Mouse (Mus musculus): Measurements from ENCODE around the gene Ugt1a6b. TPM values are rescaled to one million over a fixed set of nuclear protein-coding genes. Genes with fewer than 3 reads are reported as not detected.
"Not testable (repeated sequence)": the region's sequence is repeated elsewhere in the genome, so short reads cannot be mapped to it uniquely, and the experiment has no call there.

Ugt1a6b gene
- polyA plus RNA-seq, 1 experiment from 2014 or later = 0.13 TPM

GRCm38 (mm10) chr1:88145278-88145677 lies 42.2 kb downstream of the Ugt1a6b start:
- not testable (repeated sequence) for H3K4me2 ChIP-seq (ENCODE audit: low read length); ATAC-seq (ENCODE audit: low FRiP score, low TSS enrichment); H3K9me3 ChIP-seq (ENCODE audit: control insufficient read depth, low read length); H3K27ac ChIP-seq (replicated peaks; ENCODE audit: low read depth, low read length); H3K9ac ChIP-seq (replicated peaks; ENCODE audit: low read length); H3K4me3 ChIP-seq (replicated peaks; ENCODE audit: low read depth, low read length); H3K36me3 ChIP-seq (ENCODE audit: control insufficient read depth, insufficient read depth, low read length); H3K4me1 ChIP-seq (ENCODE audit: control insufficient read depth, insufficient read depth, low read length); H3K27me3 ChIP-seq (ENCODE audit: control insufficient read depth, insufficient read depth, low read length)
- WGBS = 71% methylated on average over 2 of the region's 2 CpGs
- DNase-seq = peak; percentile 31

DNA sequence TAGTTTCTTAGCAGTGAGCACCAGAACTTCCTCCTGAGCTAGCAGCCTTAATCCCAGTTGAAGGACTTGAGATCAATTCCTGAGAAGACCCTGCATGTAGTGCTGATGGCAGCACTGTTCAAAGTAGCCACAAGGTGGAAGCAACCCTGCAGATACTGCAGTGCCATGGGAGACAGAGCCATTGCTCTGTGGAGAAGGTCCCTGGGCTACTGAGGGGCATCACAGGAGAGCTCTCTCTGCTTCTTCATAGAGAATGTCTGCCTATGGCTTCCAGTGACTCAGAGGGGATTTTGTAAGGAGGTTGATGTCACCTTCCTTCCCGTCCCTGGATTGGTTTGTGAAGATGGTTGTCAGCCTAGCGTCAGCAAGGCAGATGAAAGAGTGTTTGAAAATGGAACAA lies 47.1 kb downstream of the Ugt1a6b start:
- H3K4me2 ChIP-seq (ENCODE audit: low read length); H3K27ac ChIP-seq (replicated peaks; ENCODE audit: low read depth, low read length); ATAC-seq (ENCODE audit: low FRiP score, low TSS enrichment); H3K4me1 ChIP-seq (ENCODE audit: control insufficient read depth, insufficient read depth, low read length); H3K27me3 ChIP-seq (ENCODE audit: control insufficient read depth, insufficient read depth, low read length); H3K36me3 ChIP-seq (ENCODE audit: control insufficient read depth, insufficient read depth, low read length); DNase-seq; H3K9ac ChIP-seq (replicated peaks; ENCODE audit: low read length); H3K4me3 ChIP-seq (replicated peaks; ENCODE audit: low read depth, low read length); H3K9me3 ChIP-seq (ENCODE audit: control insufficient read depth, low read length): not testable (repeated sequence)
- WGBS = 65% methylated on average over 2 of the region's 2 CpGs

DNA sequence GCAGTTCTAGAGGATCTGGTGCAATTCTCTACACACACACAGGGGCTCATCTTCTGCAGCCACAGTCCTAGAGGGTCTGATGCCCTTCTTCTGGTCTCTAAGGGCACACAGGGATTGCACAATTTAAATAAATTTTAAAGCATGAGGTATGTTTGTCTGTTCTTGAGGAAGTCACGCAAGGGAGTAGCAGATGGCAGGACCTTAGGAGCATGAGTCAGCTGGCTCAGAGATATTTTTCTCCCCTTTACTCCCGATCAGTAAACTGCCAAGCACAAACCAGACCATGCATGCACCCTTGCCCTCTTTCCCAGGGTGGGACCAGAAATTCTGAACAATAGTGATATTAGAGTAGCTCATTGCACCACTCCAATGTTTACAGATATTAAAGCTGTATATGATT lies 55.4 kb downstream of the Ugt1a6b start:
- H3K27me3 ChIP-seq (ENCODE audit: control insufficient read depth, insufficient read depth, low read length) = no peaks in the 10 kb centered on the region
- no peaks in the 10 kb centered on the region for H3K36me3 ChIP-seq (ENCODE audit: control insufficient read depth, insufficient read depth, low read length)
- no peak overlapping the region for H3K4me3 ChIP-seq (replicated peaks; ENCODE audit: low read depth, low read length)
- no peak overlapping the region for H3K27ac ChIP-seq (replicated peaks; ENCODE audit: low read depth, low read length)
- 91% methylated on average over 2 of the region's 2 CpGs for WGBS
- H3K4me1 ChIP-seq (ENCODE audit: control insufficient read depth, insufficient read depth, low read length) = no peaks in the 10 kb centered on the region
- H3K4me2 ChIP-seq (ENCODE audit: low read length) = no peak overlapping the region
- ATAC-seq (ENCODE audit: low FRiP score, low TSS enrichment) = no peak
- H3K9ac ChIP-seq (replicated peaks; ENCODE audit: low read length) = no peak overlapping the region
- no peak for DNase-seq
- H3K9me3 ChIP-seq (ENCODE audit: control insufficient read depth, low read length) = no peaks in the 10 kb centered on the region

DNA sequence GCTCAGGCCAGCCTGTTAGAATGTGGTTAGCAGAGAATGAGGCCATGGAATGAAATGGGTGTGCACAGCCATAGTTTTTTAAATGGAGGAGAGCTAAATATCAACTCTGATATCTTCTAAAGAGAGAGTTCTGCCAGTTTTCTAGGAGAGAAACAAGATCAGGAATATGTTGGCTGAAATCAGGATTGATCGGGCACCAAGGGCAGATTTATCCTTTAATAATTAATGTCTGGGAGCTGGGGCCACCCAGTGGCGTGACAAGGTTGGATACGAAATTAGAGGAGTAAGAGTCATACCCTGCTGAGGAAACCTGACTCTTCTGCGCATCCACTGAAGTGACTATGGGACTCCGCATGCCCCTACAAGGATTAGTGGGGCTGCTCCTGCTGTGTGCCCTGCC lies 62.7 kb downstream of the Ugt1a6b start, which contains the start of gene Ugt1a5:
Ugt1a5 (plus strand) TSS at position 302 of the 400 bp plus-strand sequence.
- Histone ChIP-seq H3K9me3 (ENCODE audit: control insufficient read depth, low read length) (no peaks in the 10 kb centered on the region), H3K27me3 (ENCODE audit: control insufficient read depth, insufficient read depth, low read length) (no peaks in the 10 kb centered on the region), H3K4me1 (ENCODE audit: control insufficient read depth, insufficient read depth, low read length) (no peaks in the 10 kb centered on the region), H3K9ac (replicated peaks; ENCODE audit: low read length) (no peak within 1 kb of the TSS), H3K36me3 (ENCODE audit: control insufficient read depth, insufficient read depth, low read length) (no peaks in the 10 kb centered on the region), H3K4me2 (ENCODE audit: low read length) (no peak within 1 kb of the TSS), H3K27ac (replicated peaks; ENCODE audit: low read depth, low read length) (no peak within 1 kb of the TSS), H3K4me3 (replicated peaks; ENCODE audit: low read depth, low read length) (no peak within 1 kb of the TSS)
- ATAC-seq (ENCODE audit: low FRiP score, low TSS enrichment) (no peak), DNase-seq (no peak)
- 78% methylated on average over 5 of the region's 5 CpGs for WGBS

DNA sequence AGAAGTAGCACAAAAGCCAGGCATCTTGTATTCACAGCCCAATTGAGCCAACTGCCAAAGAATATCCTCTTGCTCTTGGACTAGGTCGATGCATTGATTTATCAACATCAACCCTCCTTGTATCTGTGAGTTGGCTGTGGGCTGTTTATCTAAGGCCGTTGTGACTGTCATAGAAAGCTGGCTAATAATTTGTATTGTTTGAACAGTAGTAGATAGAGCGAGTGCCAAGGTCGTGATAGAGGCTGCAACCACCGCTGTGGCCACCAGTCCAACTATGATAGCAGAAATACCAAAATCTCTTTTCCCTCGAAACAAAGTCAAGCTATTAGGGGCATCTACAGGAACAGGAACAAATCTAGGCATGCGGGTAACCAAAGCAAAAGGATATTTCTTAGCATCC lies 69.1 kb downstream of the Ugt1a6b start:
- H3K4me3 ChIP-seq (replicated peaks; ENCODE audit: low read depth, low read length); H3K36me3 ChIP-seq (ENCODE audit: control insufficient read depth, insufficient read depth, low read length); H3K4me2 ChIP-seq (ENCODE audit: low read length); H3K9ac ChIP-seq (replicated peaks; ENCODE audit: low read length); H3K27me3 ChIP-seq (ENCODE audit: control insufficient read depth, insufficient read depth, low read length); ATAC-seq (ENCODE audit: low FRiP score, low TSS enrichment); DNase-seq; H3K4me1 ChIP-seq (ENCODE audit: control insufficient read depth, insufficient read depth, low read length); H3K27ac ChIP-seq (replicated peaks; ENCODE audit: low read depth, low read length); H3K9me3 ChIP-seq (ENCODE audit: control insufficient read depth, low read length): not testable (repeated sequence)
- 91% methylated on average over 5 of the region's 7 CpGs for WGBS

GRCm38 (mm10) chr1:88179657-88180056 lies 76.6 kb downstream of the Ugt1a6b start:
- Histone ChIP-seq H3K36me3 (ENCODE audit: control insufficient read depth, insufficient read depth, low read length) (no peaks in the 10 kb centered on the region), H3K4me3 (replicated peaks; ENCODE audit: low read depth, low read length) (no peak overlapping the region), H3K4me2 (ENCODE audit: low read length) (no peak overlapping the region), H3K4me1 (ENCODE audit: control insufficient read depth, insufficient read depth, low read length) (no peaks in the 10 kb centered on the region), H3K27ac (replicated peaks; ENCODE audit: low read depth, low read length) (no peak overlapping the region), H3K27me3 (ENCODE audit: control insufficient read depth, insufficient read depth, low read length) (no peaks in the 10 kb centered on the region), H3K9ac (replicated peaks; ENCODE audit: low read length) (no peak overlapping the region), H3K9me3 (ENCODE audit: control insufficient read depth, low read length) (peaks cover 8% of the 10 kb centered on the region; the same call in 1 of the 2 replicates)
- no peak for ATAC-seq (ENCODE audit: low FRiP score, low TSS enrichment)
- DNase-seq = no peak
- WGBS = 100% methylated on average over 1 of the region's 1 CpGs

- Histone ChIP-seq H3K27me3 (ENCODE audit: control insufficient read depth, insufficient read depth, low read length) (no peaks in the 10 kb centered on the region), H3K9me3 (ENCODE audit: control insufficient read depth, low read length) (no peaks in the 10 kb centered on the region), H3K4me3 (replicated peaks; ENCODE audit: low read depth, low read length) (no peak overlapping the region), H3K9ac (replicated peaks; ENCODE audit: low read length) (no peak overlapping the region), H3K36me3 (ENCODE audit: control insufficient read depth, insufficient read depth, low read length) (no peaks in the 10 kb centered on the region), H3K4me1 (ENCODE audit: control insufficient read depth, insufficient read depth, low read length) (no peaks in the 10 kb centered on the region), H3K4me2 (ENCODE audit: low read length) (no peak overlapping the region), H3K27ac (replicated peaks; ENCODE audit: low read depth, low read length) (no peak overlapping the region)
- ATAC-seq (ENCODE audit: low FRiP score, low TSS enrichment) (no peak), DNase-seq (no peak)
- 92% methylated on average over 5 of the region's 5 CpGs for WGBS
Measured at GRCm38 (mm10) chr1:88186325-88186935, 83.4 kb downstream of the Ugt1a6b start.

DNA sequence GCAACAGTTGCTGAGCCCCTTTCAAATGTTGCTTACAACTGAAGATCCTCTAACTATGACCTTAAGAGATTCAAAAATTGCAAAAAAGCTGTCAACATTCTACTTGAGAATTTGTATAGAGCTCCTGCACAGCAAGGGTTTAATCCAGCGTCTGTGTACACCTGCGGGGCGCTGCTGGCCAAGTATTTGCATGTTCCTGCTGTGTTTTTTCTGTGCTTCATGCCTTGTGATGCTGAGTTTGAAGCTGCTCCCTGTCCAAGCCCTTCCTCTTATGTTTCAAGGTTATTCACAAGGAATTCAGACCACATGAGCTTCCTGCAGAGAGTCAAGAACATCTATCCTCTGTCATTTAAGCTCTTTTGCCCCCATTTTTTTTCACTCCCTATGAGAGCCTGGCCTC lies 89.1 kb downstream of the Ugt1a6b start:
- H3K36me3 ChIP-seq (ENCODE audit: control insufficient read depth, insufficient read depth, low read length) = no peaks in the 10 kb centered on the region
- H3K27me3 ChIP-seq (ENCODE audit: control insufficient read depth, insufficient read depth, low read length) = no peaks in the 10 kb centered on the region
- no peaks in the 10 kb centered on the region for H3K4me1 ChIP-seq (ENCODE audit: control insufficient read depth, insufficient read depth, low read length)
- no peak for ATAC-seq (ENCODE audit: low FRiP score, low TSS enrichment)
- DNase-seq = no peak
- H3K27ac ChIP-seq (replicated peaks; ENCODE audit: low read depth, low read length) = no peak overlapping the region
- H3K4me2 ChIP-seq (ENCODE audit: low read length) = no peak overlapping the region
- H3K4me3 ChIP-seq (replicated peaks; ENCODE audit: low read depth, low read length) = no peak overlapping the region
- WGBS = 69% methylated on average over 3 of the region's 3 CpGs
- no peak overlapping the region for H3K9ac ChIP-seq (replicated peaks; ENCODE audit: low read length)
- H3K9me3 ChIP-seq (ENCODE audit: control insufficient read depth, low read length) = no peaks in the 10 kb centered on the region

DNA sequence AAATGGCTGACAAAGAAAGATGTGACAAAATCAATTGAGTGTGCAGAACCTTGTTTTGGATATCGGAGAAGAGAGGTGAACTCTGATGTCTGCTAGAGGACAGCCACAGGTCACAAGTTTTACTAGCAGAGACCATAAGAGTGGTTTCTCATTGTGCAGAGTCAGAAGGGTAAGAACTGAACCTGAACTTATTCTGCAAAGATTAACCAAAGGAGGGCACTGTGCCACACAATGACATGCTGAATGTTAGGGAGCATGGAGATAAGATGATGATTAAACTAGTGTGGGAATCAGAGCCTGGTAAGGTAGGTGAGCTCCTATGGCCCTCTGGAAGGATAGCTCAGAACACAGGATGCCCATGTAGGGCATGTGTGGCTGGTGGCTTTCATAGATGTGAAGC lies 92.6 kb downstream of the Ugt1a6b start:
- Histone ChIP-seq H3K4me3 (replicated peaks; ENCODE audit: low read depth, low read length) (no peak overlapping the region), H3K4me1 (ENCODE audit: control insufficient read depth, insufficient read depth, low read length) (no peaks in the 10 kb centered on the region), H3K27ac (replicated peaks; ENCODE audit: low read depth, low read length) (no peak overlapping the region), H3K27me3 (ENCODE audit: control insufficient read depth, insufficient read depth, low read length) (no peaks in the 10 kb centered on the region), H3K9ac (replicated peaks; ENCODE audit: low read length) (no peak overlapping the region), H3K36me3 (ENCODE audit: control insufficient read depth, insufficient read depth, low read length) (no peaks in the 10 kb centered on the region), H3K4me2 (ENCODE audit: low read length) (no peak overlapping the region), H3K9me3 (ENCODE audit: control insufficient read depth, low read length) (no peaks in the 10 kb centered on the region)
- ATAC-seq (ENCODE audit: low FRiP score, low TSS enrichment) (no peak), DNase-seq (no peak)
- WGBS = 93% methylated on average over 1 of the region's 1 CpGs
